10 mouse cellular contexts compared by ENCODE assay signal in the genomic region with DNA sequence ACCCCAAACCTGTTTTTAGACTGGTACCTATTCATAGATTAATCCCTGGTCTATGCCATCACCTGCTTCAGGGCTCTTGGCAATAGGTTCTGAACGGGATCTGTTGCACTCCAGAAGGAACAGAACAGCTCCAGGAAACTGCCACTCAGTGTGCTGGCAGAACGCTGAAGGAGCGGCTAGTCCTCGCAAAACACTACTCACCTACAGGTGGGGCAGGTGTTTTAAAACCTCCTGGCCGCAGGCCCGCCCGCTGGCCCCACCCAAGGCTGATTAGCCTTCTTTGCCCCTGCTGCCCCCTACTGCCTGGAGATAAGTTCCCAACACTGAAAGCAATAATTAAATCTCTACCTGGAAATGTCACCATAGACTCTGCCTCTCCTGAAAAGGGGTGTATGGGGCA. TPM values are rescaled to one million over a fixed set of nuclear protein-coding genes. Genes with fewer than 3 reads are reported as not detected.
A peak's percentile ranks its signal among the peaks of the same experiment; 100 is the strongest.
DNase-seq lines count a peak whose midpoint lies in the region; ATAC-seq lines count a peak whose summit lies in the region.
"Had no signal": no experiment of that assay in that cellular context is flagged by ENCODE, and none has a peak within 500 bp of the region (broad histone marks: within the 10 kb centered on the region; RNA-seq: fewer than 3 reads in every experiment).

Tspan1 (minus strand) TSS at position 198 of the 400 bp plus-strand sequence.

- no peaks in the 10 kb centered on the region for H3K27me3 ChIP-seq in stomach, embryonic 16.5 days (ENCODE audit: control insufficient read depth, insufficient read depth, low read length)
- no peaks in the 10 kb centered on the region for H3K27me3 ChIP-seq in forebrain, embryonic 14.5 days (replicated peaks; ENCODE audit: control insufficient read depth, insufficient read depth, low read length)

- WGBS in large intestine, adult 2 months: 10% methylated on average over 7 of the region's 7 CpGs
- WGBS in stomach, embryonic 16.5 days: 25% methylated on average over 7 of the region's 7 CpGs
- 35% methylated on average over 7 of the region's 7 CpGs for WGBS in forebrain, embryonic 14.5 days

- H3K4me3 ChIP-seq in stomach, embryonic 16.5 days (replicated peaks; ENCODE audit: low read length): peak within 1 kb of the TSS; percentile 24
- no peak within 1 kb of the TSS for H3K4me3 ChIP-seq in forebrain, embryonic 14.5 days (ENCODE audit: low read depth, low read length)
- H3K4me3 ChIP-seq: erythroblast, embryonic 14.5 days had no signal

- ATAC-seq in stomach, embryonic 16.5 days (ENCODE audit: insufficient read depth, low FRiP score): peak; percentile 56
- ATAC-seq in forebrain, embryonic 14.5 days: no peak

- DNase-seq in cerebellum, postnatal 14 days: peak; percentile 60
- no peak for DNase-seq in cerebellum, postnatal 4 days (ENCODE audit: low spot score in 2 of 2)
- DNase-seq in thymus, postnatal 25 days: peak; percentile 21
- no peak for DNase-seq in thymus, adult 18-20 months
- no peak for DNase-seq in large intestine, adult 2 months (ENCODE audit: low read depth, low spot score)
- no peak for DNase-seq in spleen, postnatal 36 days (ENCODE audit: low spot score in 2 of 2)
- DNase-seq in forebrain, embryonic 14.5 days (ENCODE audit: low spot score): no peak

- H3K36me3 ChIP-seq in stomach, embryonic 16.5 days (ENCODE audit: control insufficient read depth, insufficient read depth, low read length): no peaks in the 10 kb centered on the region
- no peaks in the 10 kb centered on the region for H3K36me3 ChIP-seq in forebrain, embryonic 14.5 days (ENCODE audit: control insufficient read depth, insufficient read depth, low read length)

- H3K27ac ChIP-seq in stomach, embryonic 16.5 days (ENCODE audit: low read length): peak within 1 kb of the TSS; percentile 64
- no peak within 1 kb of the TSS for H3K27ac ChIP-seq in forebrain, embryonic 14.5 days (ENCODE audit: low read depth, low read length)

- peak within 1 kb of the TSS; percentile 43 for H3K9ac ChIP-seq in stomach, embryonic 16.5 days (ENCODE audit: low read length)
- H3K9ac ChIP-seq in forebrain, embryonic 14.5 days (ENCODE audit: low read length): no peak within 1 kb of the TSS

- no peaks in the 10 kb centered on the region for H3K9me3 ChIP-seq in stomach, embryonic 16.5 days (replicated peaks; ENCODE audit: control insufficient read depth, low read length)
- H3K9me3 ChIP-seq in forebrain, embryonic 14.5 days (replicated peaks; ENCODE audit: control insufficient read depth, low read length): no peaks in the 10 kb centered on the region

- peak within 1 kb of the TSS; percentile 38 for H3K4me2 ChIP-seq in stomach, embryonic 16.5 days (ENCODE audit: low read depth, low read length)
- no peak within 1 kb of the TSS for H3K4me2 ChIP-seq in forebrain, embryonic 14.5 days (ENCODE audit: low read length)

- no peaks in the 10 kb centered on the region for H3K4me1 ChIP-seq in stomach, embryonic 16.5 days (ENCODE audit: control insufficient read depth, insufficient read depth, low read length)
- H3K4me1 ChIP-seq in forebrain, embryonic 14.5 days (ENCODE audit: control insufficient read depth, insufficient read depth, low read length): no peaks in the 10 kb centered on the region

RNA-seq across cellular contexts. Expression of gene Tspan1, which starts in this region (rescaled TPM):
- polyA plus RNA-seq in large intestine, adult 2 months (2012; rRNA removed): 109 and 298 TPM in 2 replicates
- polyA plus RNA-seq in stomach, embryonic 16.5 days (2015; fragmentation: Nextera tagmentation; extraction: Ambion mirVana): 76.4 and 99.5 TPM in 2 replicates
- polyA plus RNA-seq in forebrain, embryonic 14.5 days (2014; fragmentation: Nextera tagmentation; extraction: Ambion mirVana): not detected in 2 replicates
- polyA plus RNA-seq: erythroblast, embryonic 14.5 days; heart, postnatal 0 days had no signal

Comparison
In these comparisons a context has a peak if more than half of its experiments do, and no peak if none do; other contexts are left out.
1. RNA of gene Tspan1 (polyA plus RNA-seq): 109 to 298 TPM in large intestine, adult 2 months and 76.4 to 99.5 TPM in stomach, embryonic 16.5 days; not detected in forebrain, embryonic 14.5 days; every median in the first group is over 10 times any median in the second.
2. DNase-seq: peak in cerebellum, postnatal 14 days (2 of 2) and thymus, postnatal 25 days (single experiment); none in cerebellum, postnatal 4 days (0 of 2), thymus, adult 18-20 months (0 of 2), large intestine, adult 2 months (single experiment), spleen, postnatal 36 days (0 of 2) and forebrain, embryonic 14.5 days (single experiment).